Mouse (Mus musculus) lung, postnatal 0 days (tissue): ENCODE data around the gene Cdc42ep4. TPM values are rescaled to one million over a fixed set of nuclear protein-coding genes. Genes with fewer than 3 reads are reported as not detected.

Experiments
- ATAC-seq: fragments of 200-750 bp; cut with Nextera tagmentation; 2 replicates; pipeline ENCODE4 v1.8.0; 2017; ENCODE audit warnings: moderate library complexity
- DNase-seq: peaks from one replicate; pipeline ENCODE4 v3.0.0-alpha.2; 2016; ENCODE audit warnings: low spot score
- H3K27ac ChIP-seq: fragments of 300-500 bp; sonication (generic); 2 replicates; pipeline ENCODE4 v1.5.1; 2014; ENCODE audit warnings: antibody characterized with exemption, mild to moderate bottlenecking, low read length, mixed read lengths
- H3K27me3 ChIP-seq: fragments of 300-500 bp; sonication (generic); replicated peaks from 2 replicates; pipeline ENCODE4 v1.6.1; 2014; ENCODE audit warnings: low read length, mixed read lengths; ENCODE audit not compliant: insufficient read depth
- H3K36me3 ChIP-seq: fragments of 300-500 bp; sonication (generic); 2 replicates; pipeline ENCODE4 v1.6.1; 2014; ENCODE audit warnings: low read length, mixed read lengths; ENCODE audit not compliant: insufficient read depth
- H3K4me1 ChIP-seq: fragments of 300-500 bp; sonication (generic); 2 replicates; pipeline ENCODE4 v1.6.1; 2014; ENCODE audit warnings: antibody characterized with exemption, low read depth, low read length, mixed read lengths; ENCODE audit not compliant: insufficient read depth
- H3K4me2 ChIP-seq: fragments of 300-500 bp; sonication (generic); replicated peaks from 2 replicates; pipeline ENCODE4 v1.6.1; 2014; ENCODE audit warnings: low read depth, mild to moderate bottlenecking, low read length, moderate library complexity, mixed read lengths
- H3K4me3 ChIP-seq: fragments of 300-500 bp; sonication (generic); 2 replicates; pipeline ENCODE4 v1.5.1; 2014; ENCODE audit warnings: low read depth, low read length
- H3K9ac ChIP-seq: fragments of 300-500 bp; sonication (generic); replicated peaks from 2 replicates; pipeline ENCODE4 v1.6.1; 2014; ENCODE audit warnings: low read depth, mild to moderate bottlenecking
- H3K9me3 ChIP-seq: fragments of 300-500 bp; sonication (generic); 2 replicates; pipeline ENCODE4 v1.6.1; 2016; ENCODE audit warnings: low read length, mixed read lengths
- CTCF ChIP-seq: IDR thresholded peaks from 2 replicates; pipeline ENCODE4 v1.5.1; 2016; ENCODE audit warnings: antibody characterized with exemption, mild to moderate bottlenecking
- EP300 ChIP-seq: IDR thresholded peaks from 2 replicates; pipeline ENCODE4 v1.6.1; 2016; ENCODE audit warnings: antibody characterized with exemption, mild to moderate bottlenecking, control low read depth
- WGBS: fragments of 180-500 bp; shearing (Covaris S2); extraction: QIAGEN DNeasy Blood & Tissue Kit; methylation state at CpG from one replicate; pipeline ENCODE4 v1.1.7; 2014; 5-methylcytosine and 5-hydroxymethylcytosine counted together
- polyA plus RNA-seq: library from polyadenylated mRNA; unstranded; fragments of >200 nt; fragmentation: Nextera tagmentation; extraction: Ambion mirVana; gene quantifications from 2 replicates; pipeline ENCODE4 v1.2.1, GENCODE M21; 2015

Gene Cdc42ep4
- polyA plus RNA-seq, 1 experiment from 2014 or later, result 116 TPM

DNA sequence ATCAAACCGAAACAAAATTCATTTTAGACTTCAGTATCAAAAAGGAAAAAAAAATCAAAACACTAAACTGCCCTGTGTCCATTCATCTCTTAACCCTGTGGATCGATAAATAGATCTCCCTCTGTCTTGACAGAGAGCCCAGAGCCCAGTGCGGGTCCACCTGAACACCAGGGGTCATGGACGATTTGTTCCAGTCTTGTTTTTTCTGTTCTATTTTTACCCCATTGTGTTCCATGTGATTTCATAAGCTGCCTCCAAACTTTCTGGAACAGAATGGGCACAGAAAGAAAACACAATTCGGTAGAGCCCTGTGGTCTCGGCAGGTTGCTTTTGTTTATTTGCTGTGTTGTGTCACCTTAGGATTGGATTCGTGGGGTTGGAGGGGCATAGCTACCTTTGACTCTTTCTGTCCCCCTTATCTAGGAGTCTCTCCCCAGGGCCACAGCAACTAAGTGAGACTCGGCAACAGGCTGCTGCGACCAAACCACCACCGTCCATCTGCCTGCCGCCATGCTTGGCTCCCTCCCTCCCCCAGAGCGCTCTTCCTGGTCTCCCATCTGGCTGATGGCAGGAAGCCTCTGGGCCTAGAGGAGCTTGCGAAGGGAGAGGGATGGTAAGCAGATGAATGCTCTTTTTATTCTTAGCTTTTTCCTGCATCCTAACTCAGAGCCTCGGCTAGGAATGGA lies 29.1 kb downstream of the Cdc42ep4 start:
- no peaks in the 10 kb centered on the region for H3K9me3 ChIP-seq
- H3K4me3 ChIP-seq, result no peak overlapping the region
- no peak for DNase-seq
- H3K4me1 ChIP-seq, result peaks cover 5% of the 10 kb centered on the region; the same call in 1 of the 2 replicates
- ATAC-seq, result no peak
- WGBS, result 47% methylated on average over 13 of the region's 14 CpGs
- H3K4me2 ChIP-seq, result no peak overlapping the region
- peak overlapping the region; percentile 6; the same call in 1 of the 2 replicates for H3K27ac ChIP-seq
- H3K27me3 ChIP-seq, result no peaks in the 10 kb centered on the region
- H3K36me3 ChIP-seq, result peaks cover 17% of the 10 kb centered on the region
- no peak overlapping the region for H3K9ac ChIP-seq
- TF ChIP-seq CTCF, result no peak
- peak; percentile 18; the same call in 1 of the 2 replicates for TF ChIP-seq EP300

DNA sequence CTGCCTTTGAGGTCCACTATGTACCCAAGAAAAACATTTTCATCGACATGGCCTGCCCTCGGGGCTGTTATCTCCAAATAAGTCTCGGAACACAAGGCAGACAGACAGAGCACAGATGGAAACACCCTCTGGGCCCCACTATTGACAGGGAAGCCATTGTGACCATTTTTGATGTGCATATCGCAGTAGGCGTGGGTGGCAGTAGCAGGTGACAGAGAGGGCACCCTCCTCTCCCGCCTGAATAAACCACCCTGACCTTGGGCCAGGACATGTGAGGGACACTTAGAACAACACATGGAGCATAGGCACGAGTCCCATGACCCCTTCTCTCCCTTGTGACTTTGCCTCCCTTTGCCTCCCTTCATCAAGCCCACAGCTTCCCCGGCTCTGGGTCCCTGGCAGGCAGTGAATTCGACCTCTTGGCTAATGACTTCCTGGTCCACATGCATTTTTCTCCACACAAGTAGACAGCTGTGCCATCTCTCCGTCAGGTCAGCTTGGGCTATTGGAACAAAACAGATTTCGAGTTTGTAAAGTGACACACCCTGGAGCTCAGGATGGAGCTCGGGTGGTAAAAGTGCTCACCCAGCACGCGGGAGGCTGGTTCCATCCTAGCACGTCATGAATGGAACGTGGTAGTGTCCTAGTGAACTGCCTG lies 33.8 kb downstream of the Cdc42ep4 start:
- Histone ChIP-seq H3K36me3 (no peaks in the 10 kb centered on the region), H3K27ac (no peak overlapping the region), H3K4me3 (no peak overlapping the region), H3K4me1 (no peaks in the 10 kb centered on the region), H3K9me3 (no peaks in the 10 kb centered on the region), H3K27me3 (no peaks in the 10 kb centered on the region), H3K4me2 (no peak overlapping the region), H3K9ac (no peak overlapping the region)
- peak; percentile 74 for DNase-seq
- peak; percentile 66 for ATAC-seq
- 44% methylated on average over 16 of the region's 16 CpGs for WGBS
- TF ChIP-seq EP300 (0 out of 2 replicates have a peak, but pooled peaks have one; percentile 13), CTCF (no peak)

DNA sequence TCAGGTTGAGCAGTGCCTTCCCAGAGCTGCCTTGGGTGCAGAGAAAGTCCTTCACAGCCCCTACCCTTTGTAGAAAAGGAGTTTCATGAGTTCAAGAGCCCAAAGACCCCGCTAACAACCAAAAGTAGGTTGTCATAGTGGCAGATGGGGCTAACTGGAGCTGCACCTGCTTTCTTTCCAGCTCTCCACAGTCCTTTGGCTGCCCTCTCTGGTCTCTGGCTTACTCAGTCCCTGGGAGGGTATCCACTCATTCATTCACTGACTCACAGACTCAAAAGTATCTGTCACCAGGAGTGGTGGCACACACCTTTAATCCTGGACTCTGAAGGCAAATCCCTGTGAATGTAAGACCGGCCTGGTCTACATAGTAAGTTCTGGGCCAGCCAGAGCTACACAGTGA lies 35.5 kb downstream of the Cdc42ep4 start:
- H3K27ac ChIP-seq, result no peak overlapping the region
- no peak overlapping the region for H3K9ac ChIP-seq
- H3K4me1 ChIP-seq, result no peaks in the 10 kb centered on the region
- WGBS, result 92% methylated on average over 2 of the region's 2 CpGs
- H3K4me3 ChIP-seq, result no peak overlapping the region
- TF ChIP-seq CTCF (no peak), EP300 (no peak)
- no peaks in the 10 kb centered on the region for H3K27me3 ChIP-seq
- no peaks in the 10 kb centered on the region for H3K9me3 ChIP-seq
- no peaks in the 10 kb centered on the region for H3K36me3 ChIP-seq
- H3K4me2 ChIP-seq, result no peak overlapping the region
- ATAC-seq, result no peak
- DNase-seq, result no peak

DNA sequence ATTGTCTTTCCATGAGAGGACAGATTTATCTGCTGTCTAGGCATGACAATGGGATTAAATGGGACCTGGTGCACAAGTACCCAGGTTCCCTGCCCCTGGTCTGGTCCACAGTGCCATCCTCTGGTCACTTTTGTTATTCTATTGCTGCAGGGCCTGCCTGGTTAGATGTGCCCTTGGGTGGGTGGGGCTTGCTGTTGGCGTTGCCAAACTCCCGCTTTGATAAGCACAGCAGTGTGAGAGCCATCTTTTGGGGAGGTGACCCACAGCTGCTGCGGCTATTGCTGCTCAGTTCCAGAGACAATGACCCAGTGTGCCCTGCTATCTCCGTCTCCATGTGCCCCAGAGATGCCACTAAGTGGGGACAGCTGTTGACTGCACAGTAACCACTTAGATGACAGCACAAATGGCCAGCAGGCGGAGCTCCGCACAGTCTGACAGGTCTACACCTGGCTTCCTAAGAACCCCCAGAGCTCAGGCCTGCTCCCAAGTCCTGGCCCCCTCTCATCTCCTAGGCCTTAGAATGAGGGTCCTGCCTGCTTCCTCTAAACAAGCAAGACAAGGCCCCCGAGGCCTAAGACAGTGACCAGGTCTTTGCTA lies 36.5 kb downstream of the Cdc42ep4 start:
- DNase-seq, result no peak
- H3K4me2 ChIP-seq, result no peak overlapping the region
- peaks cover 5% of the 10 kb centered on the region; the same call in 1 of the 2 replicates for H3K4me1 ChIP-seq
- H3K9ac ChIP-seq, result no peak overlapping the region
- H3K4me3 ChIP-seq, result no peak overlapping the region
- H3K27me3 ChIP-seq, result no peaks in the 10 kb centered on the region
- WGBS, result 65% methylated on average over 7 of the region's 7 CpGs
- no peak overlapping the region for H3K27ac ChIP-seq
- no peaks in the 10 kb centered on the region for H3K9me3 ChIP-seq
- ATAC-seq, result no peak
- no peaks in the 10 kb centered on the region for H3K36me3 ChIP-seq
- no peak for TF ChIP-seq EP300
- peak; percentile 38 for TF ChIP-seq CTCF

DNA sequence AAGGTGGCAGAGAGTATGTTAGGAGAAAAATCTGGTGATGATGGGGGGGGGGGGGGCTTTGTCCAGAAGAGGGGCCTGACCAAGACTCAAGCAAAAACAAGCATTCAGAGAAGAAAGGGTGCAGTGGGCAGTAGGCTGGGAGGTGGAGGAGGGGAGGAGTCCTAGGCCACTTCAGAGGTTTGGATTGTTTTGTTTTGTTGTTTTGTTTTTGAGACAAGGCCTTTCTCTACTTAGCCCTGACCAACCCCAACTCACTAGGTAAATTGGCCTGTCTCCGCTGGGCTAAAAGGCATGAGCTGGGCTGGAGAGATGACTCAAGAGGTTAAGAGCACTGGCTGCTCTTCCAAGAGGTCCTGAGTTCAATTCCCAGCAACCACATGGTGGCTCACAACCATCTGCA lies 40.6 kb downstream of the Cdc42ep4 start:
- no peaks in the 10 kb centered on the region for H3K27me3 ChIP-seq
- H3K4me1 ChIP-seq, result peaks cover 8% of the 10 kb centered on the region; the same call in 1 of the 2 replicates
- H3K9ac ChIP-seq, result 0 out of 2 replicates have a peak overlapping the region, but pooled peaks have one; percentile 24
- ATAC-seq, result no peak
- H3K4me2 ChIP-seq, result no peak overlapping the region
- no peak for DNase-seq
- H3K27ac ChIP-seq, result peak overlapping the region; percentile 70; the same call in 1 of the 2 replicates
- TF ChIP-seq EP300, result no peak
- H3K36me3 ChIP-seq, result no peaks in the 10 kb centered on the region
- H3K9me3 ChIP-seq, result no peaks in the 10 kb centered on the region
- H3K4me3 ChIP-seq, result no peak overlapping the region
- 89% methylated on average over 1 of the region's 1 CpGs for WGBS

DNA sequence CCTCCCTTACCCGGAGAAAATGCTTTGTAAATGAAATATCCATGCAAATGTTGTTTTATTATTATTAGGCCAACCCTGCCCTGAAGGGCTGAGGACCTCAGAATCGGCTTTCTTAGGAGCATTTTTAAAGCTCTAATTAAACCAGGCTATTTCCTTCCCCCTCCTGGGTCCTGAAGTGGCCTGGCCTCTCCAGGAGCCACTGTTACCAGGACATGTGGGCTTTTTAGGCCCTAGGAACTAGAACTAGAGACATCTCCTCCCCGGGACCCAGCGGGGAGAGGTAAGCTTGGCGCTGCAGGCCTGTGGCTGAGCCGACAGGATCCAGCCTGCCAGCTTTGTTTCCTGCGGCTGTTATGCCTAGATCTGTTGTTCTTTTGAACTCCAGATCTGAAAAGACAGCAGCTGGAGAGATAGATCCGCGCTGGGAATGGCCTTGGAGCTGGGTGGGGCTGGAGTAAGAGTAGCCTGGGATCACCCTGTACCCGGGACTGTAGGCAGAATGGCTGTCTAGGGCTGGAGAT lies 41.4 kb downstream of the Cdc42ep4 start:
- DNase-seq (peak; percentile 41), ATAC-seq (peak; percentile 49)
- Histone ChIP-seq H3K4me2 (no peak overlapping the region), H3K27ac (peak overlapping the region; percentile 70), H3K36me3 (no peaks in the 10 kb centered on the region), H3K9ac (peak overlapping the region; percentile 24), H3K4me3 (no peak overlapping the region), H3K4me1 (peaks cover 8% of the 10 kb centered on the region; the same call in 1 of the 2 replicates), H3K9me3 (no peaks in the 10 kb centered on the region), H3K27me3 (no peaks in the 10 kb centered on the region)
- WGBS, result 8% methylated on average over 10 of the region's 10 CpGs
- TF ChIP-seq EP300 (no peak), CTCF (no peak)
